Mouse (Mus musculus) heart, embryonic 16.5 days (tissue): ENCODE data around the gene Lyve1. TPM values are rescaled to one million over a fixed set of nuclear protein-coding genes. Genes with fewer than 3 reads are reported as not detected.

Source experiments
- ATAC-seq: fragments of 200-750 bp; cut with Nextera tagmentation; replicated peaks from 2 replicates; pipeline ENCODE4 v1.8.0; 2017; ENCODE audit warnings: moderate number of reproducible peaks; ENCODE audit not compliant: insufficient read depth, low FRiP score; ENCODE audit errors: extremely low read depth
- H3K27ac ChIP-seq: fragments of 300-500 bp; sonication (generic); 2 replicates; pipeline ENCODE4 v1.5.1; 2014; ENCODE audit warnings: mild to moderate bottlenecking, low read length, control low read depth, moderate library complexity
- H3K27me3 ChIP-seq: fragments of 300-500 bp; sonication (generic); 2 replicates; pipeline ENCODE4 v1.6.1; 2014; ENCODE audit warnings: low read length, mixed read lengths; ENCODE audit not compliant: control insufficient read depth, insufficient read depth
- H3K36me3 ChIP-seq: fragments of 300-500 bp; sonication (generic); 2 replicates; pipeline ENCODE4 v1.6.1; 2014; ENCODE audit not compliant: control insufficient read depth, insufficient read depth
- H3K4me1 ChIP-seq: fragments of 300-500 bp; sonication (generic); 2 replicates; pipeline ENCODE4 v1.6.1; 2014; ENCODE audit warnings: low read length, mixed read lengths; ENCODE audit not compliant: control insufficient read depth, insufficient read depth
- H3K4me2 ChIP-seq: fragments of 300-500 bp; sonication (generic); 2 replicates; pipeline ENCODE4 v1.6.1; 2014; ENCODE audit warnings: low read depth, mild to moderate bottlenecking, control low read depth, low read length
- H3K4me3 ChIP-seq: fragments of 300-500 bp; sonication (generic); 2 replicates; pipeline ENCODE4 v1.5.1; 2014; ENCODE audit warnings: mild to moderate bottlenecking, control low read depth, low read length
- H3K9ac ChIP-seq: fragments of 300-500 bp; sonication (generic); 2 replicates; pipeline ENCODE4 v1.6.1; 2014; ENCODE audit warnings: low read length, control low read depth
- H3K9me3 ChIP-seq: fragments of 300-500 bp; sonication (generic); replicated peaks from 2 replicates; pipeline ENCODE4 v1.6.1; 2016; ENCODE audit warnings: low read length; ENCODE audit not compliant: control insufficient read depth
- WGBS: fragments of 180-500 bp; shearing (Covaris S2); extraction: QIAGEN DNeasy Blood & Tissue Kit; methylation state at CpG from one replicate; pipeline ENCODE4 v1.1.7; 2014; 5-methylcytosine and 5-hydroxymethylcytosine counted together
- microRNA-seq: library from miRNA; unstranded; fragments of <30 nt; microRNA quantifications from one replicate; pipeline ENCODE4, GENCODE M21; 2017
- polyA plus RNA-seq: library from polyadenylated mRNA; unstranded; fragments of >200 nt; fragmentation: Nextera tagmentation; extraction: Ambion mirVana; gene quantifications from 2 replicates; pipeline ENCODE4 v1.2.1, GENCODE M21; 2015

Lyve1 gene
- polyA plus RNA-seq, 1 experiment from 2014 or later, result 14.0 TPM

GRCm38 (mm10) chr7:110809585-110810557, 53.2 kb downstream of the Lyve1 start:
- WGBS, result 77% methylated on average over 18 of the region's 18 CpGs
- Histone ChIP-seq H3K27ac (peak overlapping the region; percentile 1; the same call in 1 of the 2 replicates), H3K4me2 (no peak overlapping the region), H3K4me3 (no peak overlapping the region), H3K27me3 (no peaks in the 10 kb centered on the region), H3K9ac (no peak overlapping the region), H3K9me3 (no peaks in the 10 kb centered on the region), H3K36me3 (no peaks in the 10 kb centered on the region), H3K4me1 (peaks cover 10% of the 10 kb centered on the region)
- peak; percentile 53; the same call in 1 of the 2 replicates for ATAC-seq

- WGBS, result 58% methylated on average over 3 of the region's 3 CpGs
- Histone ChIP-seq H3K4me2 (no peak overlapping the region), H3K9me3 (no peaks in the 10 kb centered on the region), H3K9ac (no peak overlapping the region), H3K4me1 (peaks cover 10% of the 10 kb centered on the region), H3K4me3 (no peak overlapping the region), H3K27ac (no peak overlapping the region), H3K36me3 (no peaks in the 10 kb centered on the region), H3K27me3 (no peaks in the 10 kb centered on the region)
- no peak for ATAC-seq
These were observed 54.1 kb downstream of the Lyve1 start for GRCm38 (mm10) chr7:110808962-110809361.

GRCm38 (mm10) chr7:110807460-110808030, 55.5 kb downstream of the Lyve1 start:
- Histone ChIP-seq H3K9me3 (no peaks in the 10 kb centered on the region), H3K9ac (no peak overlapping the region), H3K4me1 (peaks cover 10% of the 10 kb centered on the region), H3K27me3 (no peaks in the 10 kb centered on the region), H3K4me3 (no peak overlapping the region), H3K27ac (no peak overlapping the region), H3K36me3 (no peaks in the 10 kb centered on the region), H3K4me2 (no peak overlapping the region)
- WGBS, result 75% methylated on average over 13 of the region's 13 CpGs
- no peak for ATAC-seq

GRCm38 (mm10) chr7:110804266-110804665, 58.8 kb downstream of the Lyve1 start:
- no peak overlapping the region for H3K4me2 ChIP-seq
- H3K9ac ChIP-seq, result no peak overlapping the region
- no peak overlapping the region for H3K27ac ChIP-seq
- H3K4me1 ChIP-seq, result peaks cover 4% of the 10 kb centered on the region; the same call in 1 of the 2 replicates
- H3K9me3 ChIP-seq, result no peaks in the 10 kb centered on the region
- no peak for ATAC-seq
- H3K27me3 ChIP-seq, result no peaks in the 10 kb centered on the region
- WGBS, result 54% methylated on average over 3 of the region's 3 CpGs
- H3K36me3 ChIP-seq, result no peaks in the 10 kb centered on the region
- no peak overlapping the region for H3K4me3 ChIP-seq

GRCm38 (mm10) chr7:110803131-110803530, 59.9 kb downstream of the Lyve1 start:
- Histone ChIP-seq H3K9me3 (no peaks in the 10 kb centered on the region), H3K4me2 (no peak overlapping the region), H3K9ac (no peak overlapping the region), H3K4me1 (peaks cover 4% of the 10 kb centered on the region; the same call in 1 of the 2 replicates), H3K27me3 (no peaks in the 10 kb centered on the region), H3K36me3 (no peaks in the 10 kb centered on the region), H3K27ac (no peak overlapping the region), H3K4me3 (no peak overlapping the region)
- 93% methylated on average over 10 of the region's 10 CpGs for WGBS
- ATAC-seq, result no peak

GRCm38 (mm10) chr7:110801028-110801427, 62.0 kb downstream of the Lyve1 start:
- H3K36me3 ChIP-seq, result no peaks in the 10 kb centered on the region
- H3K9ac ChIP-seq, result no peak overlapping the region
- H3K4me3 ChIP-seq, result no peak overlapping the region
- under 1% methylated on average over 4 of the region's 4 CpGs for WGBS
- no peaks in the 10 kb centered on the region for H3K27me3 ChIP-seq
- H3K4me2 ChIP-seq, result no peak overlapping the region
- no peaks in the 10 kb centered on the region for H3K9me3 ChIP-seq
- H3K27ac ChIP-seq, result no peak overlapping the region
- no peak for ATAC-seq
- H3K4me1 ChIP-seq, result peaks cover 5% of the 10 kb centered on the region; the same call in 1 of the 2 replicates

Small RNA genes lying within 50 kb of the gene (microRNA-seq; reads per million reads assigned to microRNA genes)
- not detected for gene Gm47282

Other genes with a start within 250 kb of the Lyve1 start
- gene Sbf2, start 248.3 kb downstream of the Lyve1 start, polyA plus RNA-seq, result 30.8 and 35.0 TPM in 2 replicates
- gene Adm, start 235.6 kb downstream of the Lyve1 start, polyA plus RNA-seq, result 22.6 and 25.8 TPM in 2 replicates
- 10.2 and 11.1 TPM in 2 replicates for gene Ampd3, start 95.0 kb downstream of the Lyve1 start, polyA plus RNA-seq
- 30.7 and 32.8 TPM in 2 replicates for gene Rnf141, start 18.8 kb downstream of the Lyve1 start, polyA plus RNA-seq
- 3.2 and 5.5 TPM in 2 replicates for gene Mrvi1, start 119.2 kb upstream of the Lyve1 start, polyA plus RNA-seq
- 38.6 and 40.3 TPM in 2 replicates for gene Ctr9, start 165.7 kb upstream of the Lyve1 start, polyA plus RNA-seq
- gene Eif4g2, start 219.8 kb upstream of the Lyve1 start, polyA plus RNA-seq, result 544 and 627 TPM in 2 replicates